Mouse (Mus musculus): ENCODE measurements around the gene Il33. TPM values are rescaled to one million over a fixed set of nuclear protein-coding genes. Genes with fewer than 3 reads are reported as not detected.

Gene Il33
- polyA plus RNA-seq, 1 experiment from 2014 or later: 1.4 TPM

DNA sequence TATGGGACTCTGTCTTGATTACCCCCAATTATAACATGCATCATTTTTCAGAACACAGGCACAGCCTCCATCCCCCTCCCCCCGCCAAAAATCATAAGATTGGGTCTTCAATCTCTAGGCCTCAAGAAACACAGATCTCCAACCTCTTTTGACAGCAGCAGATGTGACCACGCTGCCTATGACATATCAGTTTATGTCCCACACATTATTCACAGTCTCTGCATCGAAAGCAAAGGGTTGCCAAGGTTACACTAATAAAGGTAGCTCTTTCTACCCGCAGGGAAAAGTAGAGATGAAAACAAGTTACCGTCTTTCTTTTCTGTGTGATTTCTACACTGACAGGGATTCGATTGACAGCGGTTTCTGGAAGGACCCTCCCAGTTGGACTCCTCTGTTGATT lies 29.9 kb upstream of the Il33 start:
- no peak overlapping the region for H3K4me2 ChIP-seq (replicated peaks)
- H3K36me3 ChIP-seq: no peaks in the 10 kb centered on the region
- ATAC-seq (ENCODE audit: low FRiP score, low read depth): no peak
- no peak overlapping the region for H3K9ac ChIP-seq
- no peaks in the 10 kb centered on the region for H3K27me3 ChIP-seq
- H3K9me3 ChIP-seq: peaks cover 9% of the 10 kb centered on the region
- H3K4me1 ChIP-seq: no peaks in the 10 kb centered on the region
- no peak overlapping the region for H3K4me3 ChIP-seq
- H3K27ac ChIP-seq: no peak overlapping the region
- WGBS: 85% methylated on average over 7 of the region's 7 CpGs

DNA sequence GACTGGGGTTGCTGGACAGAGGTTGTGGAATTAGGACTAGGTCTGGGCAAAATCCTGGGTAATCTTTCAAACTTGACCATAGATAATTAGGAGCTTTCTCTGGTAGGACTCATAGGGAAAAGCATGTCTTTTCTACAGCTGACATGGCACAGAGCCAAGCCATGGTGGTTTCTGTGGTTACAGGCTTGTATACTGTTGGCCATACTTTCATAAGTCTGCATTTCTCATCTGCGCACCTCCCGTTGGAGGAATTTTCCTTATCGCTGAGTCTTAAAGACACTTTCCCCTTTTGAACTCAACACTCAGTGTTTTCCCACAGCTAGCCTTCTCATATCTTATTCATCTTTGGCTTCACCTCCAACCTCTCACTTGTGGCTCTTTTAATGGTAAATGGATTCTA lies 24.6 kb upstream of the Il33 start:
- Histone ChIP-seq H3K36me3 (no peaks in the 10 kb centered on the region), H3K27ac (no peak overlapping the region), H3K9me3 (peaks cover 9% of the 10 kb centered on the region), H3K27me3 (no peaks in the 10 kb centered on the region), H3K9ac (no peak overlapping the region), H3K4me1 (0 out of 2 replicates have a peak, but pooled peaks cover 3% of the 10 kb centered on the region), H3K4me3 (no peak overlapping the region), H3K4me2 (replicated peaks) (no peak overlapping the region)
- 72% methylated on average over 3 of the region's 3 CpGs for WGBS
- no peak for ATAC-seq (ENCODE audit: low FRiP score, low read depth)

- no peak overlapping the region for H3K4me3 ChIP-seq
- 39% methylated on average over 4 of the region's 4 CpGs for WGBS
- H3K4me1 ChIP-seq: 0 out of 2 replicates have a peak, but pooled peaks cover 3% of the 10 kb centered on the region
- H3K4me2 ChIP-seq (replicated peaks): no peak overlapping the region
- H3K27ac ChIP-seq: no peak overlapping the region
- no peak for ATAC-seq (ENCODE audit: low FRiP score, low read depth)
- no peak overlapping the region for H3K9ac ChIP-seq
- H3K36me3 ChIP-seq: no peaks in the 10 kb centered on the region
- no peaks in the 10 kb centered on the region for H3K27me3 ChIP-seq
- peaks cover 9% of the 10 kb centered on the region for H3K9me3 ChIP-seq
These were observed 22.4 kb upstream of the Il33 start for GRCm38 (mm10) chr19:29902343-29903070.

GRCm38 (mm10) chr19:29905896-29906295 lies 19.0 kb upstream of the Il33 start:
- ATAC-seq (ENCODE audit: low FRiP score, low read depth): no peak
- Histone ChIP-seq H3K9me3 (no peaks in the 10 kb centered on the region), H3K36me3 (no peaks in the 10 kb centered on the region), H3K4me3 (no peak overlapping the region), H3K9ac (no peak overlapping the region), H3K4me2 (replicated peaks) (no peak overlapping the region), H3K27me3 (no peaks in the 10 kb centered on the region; the same call in 1 of the 2 replicates), H3K27ac (no peak overlapping the region), H3K4me1 (0 out of 2 replicates have a peak, but pooled peaks cover 3% of the 10 kb centered on the region)
- WGBS: 70% methylated on average over 1 of the region's 1 CpGs

GRCm38 (mm10) chr19:29909166-29909565 lies 15.7 kb upstream of the Il33 start:
- Histone ChIP-seq H3K4me1 (no peaks in the 10 kb centered on the region), H3K9ac (no peak overlapping the region), H3K27ac (no peak overlapping the region), H3K36me3 (no peaks in the 10 kb centered on the region), H3K4me3 (no peak overlapping the region), H3K9me3 (no peaks in the 10 kb centered on the region), H3K27me3 (no peaks in the 10 kb centered on the region; the same call in 1 of the 2 replicates), H3K4me2 (replicated peaks) (no peak overlapping the region)
- 81% methylated on average over 1 of the region's 1 CpGs for WGBS
- no peak for ATAC-seq (ENCODE audit: low FRiP score, low read depth)

GRCm38 (mm10) chr19:29911919-29912318 lies 13.0 kb upstream of the Il33 start:
- Histone ChIP-seq H3K4me3 (no peak overlapping the region), H3K4me2 (replicated peaks) (no peak overlapping the region), H3K27me3 (no peaks in the 10 kb centered on the region; the same call in 1 of the 2 replicates), H3K4me1 (no peaks in the 10 kb centered on the region), H3K9me3 (no peaks in the 10 kb centered on the region), H3K27ac (no peak overlapping the region), H3K9ac (no peak overlapping the region), H3K36me3 (no peaks in the 10 kb centered on the region)
- WGBS: 88% methylated on average over 6 of the region's 6 CpGs
- no peak for ATAC-seq (ENCODE audit: low FRiP score, low read depth)

- Histone ChIP-seq H3K4me1 (no peaks in the 10 kb centered on the region), H3K27me3 (no peaks in the 10 kb centered on the region), H3K9me3 (no peaks in the 10 kb centered on the region), H3K4me3 (no peak overlapping the region), H3K27ac (no peak overlapping the region), H3K36me3 (no peaks in the 10 kb centered on the region), H3K9ac (no peak overlapping the region), H3K4me2 (replicated peaks) (no peak overlapping the region)
- no peak for ATAC-seq (ENCODE audit: low FRiP score, low read depth)
- 75% methylated on average over 5 of the region's 5 CpGs for WGBS
These were observed 7.5 kb upstream of the Il33 start for GRCm38 (mm10) chr19:29917421-29917820.

DNA sequence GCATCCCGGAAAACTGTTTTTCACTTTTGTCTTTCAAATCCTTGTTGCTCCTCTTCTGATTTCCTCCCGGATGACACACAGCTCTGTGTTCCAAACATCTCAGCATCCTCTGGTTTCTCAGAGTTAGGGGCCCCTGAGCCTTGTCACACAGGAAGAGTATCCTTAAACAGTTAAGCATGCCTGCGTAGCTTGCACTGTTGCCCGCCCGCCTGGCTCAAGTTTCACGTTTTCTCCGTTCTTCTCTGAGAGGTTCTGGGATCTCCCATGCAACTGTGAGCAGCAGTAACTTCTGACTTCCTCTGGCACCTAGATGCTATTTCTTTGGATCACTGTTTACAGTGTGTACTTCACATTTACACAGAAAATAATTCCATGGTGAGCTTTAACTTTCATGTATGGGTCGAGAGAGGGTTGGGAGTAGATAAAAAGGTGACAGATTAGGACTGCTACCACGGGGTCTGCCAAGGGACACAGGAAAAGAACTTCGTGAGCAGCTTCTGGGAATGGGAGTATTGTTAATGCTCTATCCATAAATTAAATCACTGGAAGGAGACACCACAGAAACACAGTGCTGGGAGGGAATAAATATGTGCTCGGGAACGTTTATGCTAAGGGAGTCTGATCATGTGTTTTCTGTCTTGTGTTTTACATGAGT lies 1.3 kb downstream of the Il33 start:
- H3K4me2 ChIP-seq (replicated peaks): no peak overlapping the region
- no peak; the same call in 1 of the 2 replicates for ATAC-seq (ENCODE audit: low FRiP score, low read depth)
- H3K4me3 ChIP-seq: no peak overlapping the region
- no peaks in the 10 kb centered on the region for H3K27me3 ChIP-seq
- H3K9ac ChIP-seq: no peak overlapping the region
- H3K27ac ChIP-seq: no peak overlapping the region
- WGBS: 40% methylated on average over 12 of the region's 12 CpGs
- no peaks in the 10 kb centered on the region for H3K36me3 ChIP-seq
- no peaks in the 10 kb centered on the region for H3K9me3 ChIP-seq
- H3K4me1 ChIP-seq: peaks cover 22% of the 10 kb centered on the region

DNA sequence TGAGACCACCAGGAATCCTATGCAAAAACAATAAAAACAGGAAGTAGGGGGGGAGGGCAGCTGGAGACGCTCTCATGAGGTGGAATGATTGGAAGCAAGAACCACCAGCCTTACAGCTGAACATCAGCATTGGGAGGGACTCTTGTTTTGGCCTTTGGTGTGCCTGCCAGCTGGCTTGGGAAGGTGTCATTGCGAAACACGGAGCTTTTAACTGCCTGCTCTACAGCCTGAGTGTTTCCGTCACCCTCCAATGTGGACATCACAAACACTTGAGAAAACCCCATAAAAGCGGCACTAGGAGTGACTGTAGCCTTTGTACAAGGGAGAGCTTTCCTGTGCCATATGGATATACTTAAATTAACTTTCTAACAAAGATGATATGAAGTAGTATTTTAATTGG lies 5.4 kb downstream of the Il33 start:
- H3K9me3 ChIP-seq: no peaks in the 10 kb centered on the region
- no peaks in the 10 kb centered on the region for H3K27me3 ChIP-seq
- no peak for ATAC-seq (ENCODE audit: low FRiP score, low read depth)
- H3K4me1 ChIP-seq: peaks cover 12% of the 10 kb centered on the region
- no peak overlapping the region for H3K4me3 ChIP-seq
- H3K27ac ChIP-seq: no peak overlapping the region
- H3K36me3 ChIP-seq: no peaks in the 10 kb centered on the region
- no peak overlapping the region for H3K4me2 ChIP-seq (replicated peaks)
- no peak overlapping the region for H3K9ac ChIP-seq
- WGBS: 31% methylated on average over 5 of the region's 5 CpGs

GRCm38 (mm10) chr19:29937445-29937844 lies 12.5 kb downstream of the Il33 start:
- WGBS: 61% methylated on average over 8 of the region's 8 CpGs
- ATAC-seq (ENCODE audit: low FRiP score, low read depth): no peak
- Histone ChIP-seq H3K27me3 (no peaks in the 10 kb centered on the region), H3K9me3 (no peaks in the 10 kb centered on the region), H3K4me3 (no peak overlapping the region), H3K36me3 (no peaks in the 10 kb centered on the region), H3K4me2 (replicated peaks) (no peak overlapping the region), H3K4me1 (peaks cover 7% of the 10 kb centered on the region; the same call in 1 of the 2 replicates), H3K9ac (no peak overlapping the region), H3K27ac (no peak overlapping the region)

DNA sequence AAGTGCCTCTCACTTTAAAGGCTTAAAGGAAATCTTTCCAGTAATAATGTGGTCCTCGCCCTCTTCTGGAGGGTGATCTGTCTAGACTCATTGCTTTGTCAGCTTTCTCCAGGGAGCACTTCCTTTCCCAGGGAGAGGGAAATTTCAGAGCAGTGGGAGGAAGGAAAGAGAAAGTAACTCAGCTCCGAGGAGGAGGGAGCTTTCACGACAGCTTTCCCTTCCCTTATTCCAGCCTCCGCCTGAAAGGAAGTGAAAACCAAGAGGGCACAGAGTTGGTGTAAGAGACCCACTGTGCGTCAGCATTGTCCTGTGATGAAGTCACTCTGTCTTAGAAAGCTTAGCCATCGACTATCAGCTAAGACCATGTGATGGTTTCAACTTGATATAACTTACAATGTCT lies 15.3 kb downstream of the Il33 start:
- no peak overlapping the region for H3K4me2 ChIP-seq (replicated peaks)
- H3K27ac ChIP-seq: no peak overlapping the region
- no peaks in the 10 kb centered on the region for H3K27me3 ChIP-seq
- peaks cover 7% of the 10 kb centered on the region; the same call in 1 of the 2 replicates for H3K4me1 ChIP-seq
- 46% methylated on average over 6 of the region's 6 CpGs for WGBS
- no peak for ATAC-seq (ENCODE audit: low FRiP score, low read depth)
- H3K9ac ChIP-seq: no peak overlapping the region
- no peak overlapping the region for H3K4me3 ChIP-seq
- no peaks in the 10 kb centered on the region for H3K36me3 ChIP-seq
- no peaks in the 10 kb centered on the region for H3K9me3 ChIP-seq

- no peak for ATAC-seq (ENCODE audit: low FRiP score, low read depth)
- Histone ChIP-seq H3K4me3 (no peak overlapping the region), H3K27ac (no peak overlapping the region), H3K4me1 (peaks cover 11% of the 10 kb centered on the region; the same call in 1 of the 2 replicates), H3K9me3 (no peaks in the 10 kb centered on the region), H3K27me3 (no peaks in the 10 kb centered on the region), H3K9ac (no peak overlapping the region), H3K4me2 (replicated peaks) (no peak overlapping the region), H3K36me3 (no peaks in the 10 kb centered on the region)
- WGBS: 67% methylated on average over 7 of the region's 7 CpGs
These were observed 16.3 kb downstream of the Il33 start for GRCm38 (mm10) chr19:29941208-29941607.
